ENCODE assay signal across 8 mouse cellular contexts in genomic region chr6:97617266-97617743, GRCm38 (mm10). TPM values are rescaled to one million over a fixed set of nuclear protein-coding genes. Genes with fewer than 3 reads are reported as not detected.
DNase-seq lines count a peak whose midpoint lies in the region; ATAC-seq and TF ChIP-seq lines count a peak whose summit lies in the region.

Frmd4b (minus strand) TSS chr6:97617541.

- TF ChIP-seq EP300 in stomach, postnatal 0 days (optimal IDR thresholded peaks at IDR 0.05) = no peak

- peak; percentile 6 for DNase-seq in thymus, postnatal 14 days
- no peak for DNase-seq in thymus, postnatal 0 days (ENCODE audit: low spot score)
- peak; percentile 87 for DNase-seq in heart, embryonic 10.5 days (ENCODE audit: low spot score)
- peak; percentile 6 for DNase-seq in kidney, adult 9 months
- DNase-seq in limb, embryonic 11.5 days (ENCODE audit: low spot score) = peak; percentile 79
- DNase-seq in stomach, postnatal 0 days (ENCODE audit: low spot score) = peak; percentile 46

- WGBS in embryonic facial prominence, embryonic 15.5 days = under 1% methylated on average over 42 of the region's 42 CpGs
- under 1% methylated on average over 42 of the region's 42 CpGs for WGBS in heart, embryonic 10.5 days
- WGBS in limb, embryonic 11.5 days = under 1% methylated on average over 41 of the region's 42 CpGs
- under 1% methylated on average over 40 of the region's 42 CpGs for WGBS in midbrain, embryonic 13.5 days
- under 1% methylated on average over 36 of the region's 42 CpGs for WGBS in stomach, postnatal 0 days

- H3K9ac ChIP-seq in embryonic facial prominence, embryonic 15.5 days = peak within 1 kb of the TSS; percentile 37; the same call in 1 of the 2 replicates
- H3K9ac ChIP-seq in limb, embryonic 11.5 days (ENCODE audit: low read length) = peak within 1 kb of the TSS; percentile 22
- H3K9ac ChIP-seq in midbrain, embryonic 13.5 days (replicated peaks) = peak within 1 kb of the TSS; percentile 69
- peak within 1 kb of the TSS; percentile 63 for H3K9ac ChIP-seq in stomach, postnatal 0 days (ENCODE audit: low read length)

- peak; percentile 78 for ATAC-seq in embryonic facial prominence, embryonic 15.5 days (ENCODE audit: insufficient number of reproducible peaks, low FRiP score, low TSS enrichment, low read depth)
- peak; percentile 85 for ATAC-seq in limb, embryonic 11.5 days (ENCODE audit: insufficient number of reproducible peaks, low FRiP score, low TSS enrichment, low read depth)
- ATAC-seq in midbrain, embryonic 13.5 days = peak; percentile 97
- peak; percentile 74 for ATAC-seq in stomach, postnatal 0 days (ENCODE audit: low FRiP score, low TSS enrichment)

- peak within 1 kb of the TSS; percentile 59 for H3K4me3 ChIP-seq in embryonic facial prominence, embryonic 15.5 days (replicated peaks)
- H3K4me3 ChIP-seq in heart, embryonic 10.5 days = peak within 1 kb of the TSS; percentile 85
- peak within 1 kb of the TSS; percentile 70 for H3K4me3 ChIP-seq in limb, embryonic 11.5 days (ENCODE audit: low read depth, low read length)
- peak within 1 kb of the TSS; percentile 64 for H3K4me3 ChIP-seq in midbrain, embryonic 13.5 days (replicated peaks)
- peak within 1 kb of the TSS; percentile 61 for H3K4me3 ChIP-seq in stomach, postnatal 0 days (ENCODE audit: low read depth, low read length)

- H3K4me1 ChIP-seq in embryonic facial prominence, embryonic 15.5 days = peaks cover 15% of the 10 kb centered on the region
- peaks cover 22% of the 10 kb centered on the region for H3K4me1 ChIP-seq in heart, embryonic 10.5 days
- no peaks in the 10 kb centered on the region for H3K4me1 ChIP-seq in limb, embryonic 11.5 days (ENCODE audit: control insufficient read depth, insufficient read depth, low read length)
- peaks cover 35% of the 10 kb centered on the region for H3K4me1 ChIP-seq in midbrain, embryonic 13.5 days (replicated peaks)
- peaks cover 2% of the 10 kb centered on the region; the same call in 1 of the 2 replicates for H3K4me1 ChIP-seq in stomach, postnatal 0 days (replicated peaks; ENCODE audit: control insufficient read depth, insufficient read depth)

- H3K9me3 ChIP-seq in embryonic facial prominence, embryonic 15.5 days (replicated peaks) = no peaks in the 10 kb centered on the region
- H3K9me3 ChIP-seq in heart, embryonic 10.5 days = no peaks in the 10 kb centered on the region
- H3K9me3 ChIP-seq in limb, embryonic 11.5 days (ENCODE audit: control insufficient read depth, low read length) = no peaks in the 10 kb centered on the region
- no peaks in the 10 kb centered on the region for H3K9me3 ChIP-seq in midbrain, embryonic 13.5 days
- no peaks in the 10 kb centered on the region for H3K9me3 ChIP-seq in stomach, postnatal 0 days (ENCODE audit: control insufficient read depth, low read length)

- H3K27ac ChIP-seq in embryonic facial prominence, embryonic 15.5 days (replicated peaks) = peak within 1 kb of the TSS; percentile 76
- H3K27ac ChIP-seq in heart, embryonic 10.5 days = peak within 1 kb of the TSS; percentile 87
- H3K27ac ChIP-seq in limb, embryonic 11.5 days (replicated peaks; ENCODE audit: low read depth, low read length) = no peak within 1 kb of the TSS
- peak within 1 kb of the TSS; percentile 93 for H3K27ac ChIP-seq in midbrain, embryonic 13.5 days
- peak within 1 kb of the TSS; percentile 49 for H3K27ac ChIP-seq in stomach, postnatal 0 days (replicated peaks)

- peaks cover 12% of the 10 kb centered on the region; the same call in 1 of the 2 replicates for H3K27me3 ChIP-seq in embryonic facial prominence, embryonic 15.5 days
- H3K27me3 ChIP-seq in heart, embryonic 10.5 days (ENCODE audit: insufficient read depth, poor library complexity, severe bottlenecking) = no peaks in the 10 kb centered on the region
- peaks cover 3% of the 10 kb centered on the region; the same call in 1 of the 2 replicates for H3K27me3 ChIP-seq in limb, embryonic 11.5 days (ENCODE audit: control insufficient read depth, insufficient read depth, low read length)
- H3K27me3 ChIP-seq in midbrain, embryonic 13.5 days = no peaks in the 10 kb centered on the region
- H3K27me3 ChIP-seq in stomach, postnatal 0 days (ENCODE audit: control insufficient read depth, insufficient read depth, low read length) = no peaks in the 10 kb centered on the region

- H3K36me3 ChIP-seq in embryonic facial prominence, embryonic 15.5 days = no peaks in the 10 kb centered on the region
- no peaks in the 10 kb centered on the region for H3K36me3 ChIP-seq in heart, embryonic 10.5 days
- H3K36me3 ChIP-seq in limb, embryonic 11.5 days (ENCODE audit: control insufficient read depth, insufficient read depth, low read length) = no peaks in the 10 kb centered on the region
- H3K36me3 ChIP-seq in midbrain, embryonic 13.5 days = no peaks in the 10 kb centered on the region
- H3K36me3 ChIP-seq in stomach, postnatal 0 days (ENCODE audit: control insufficient read depth, insufficient read depth, low read length) = no peaks in the 10 kb centered on the region

- peak; percentile 13; the same call in 1 of the 2 replicates for TF ChIP-seq CTCF in stomach, postnatal 0 days (IDR thresholded peaks at IDR 0.05; ENCODE audit: low read depth)

- peak within 1 kb of the TSS; percentile 86 for H3K4me2 ChIP-seq in embryonic facial prominence, embryonic 15.5 days (replicated peaks)
- H3K4me2 ChIP-seq in limb, embryonic 11.5 days (ENCODE audit: low read depth, severe bottlenecking) = peak within 1 kb of the TSS; percentile 80
- H3K4me2 ChIP-seq in midbrain, embryonic 13.5 days (replicated peaks) = peak within 1 kb of the TSS; percentile 85
- peak within 1 kb of the TSS; percentile 67 for H3K4me2 ChIP-seq in stomach, postnatal 0 days (replicated peaks; ENCODE audit: low read depth)

RNA-seq across cellular contexts. Expression of gene Frmd4b, which starts in this region (rescaled TPM):
- 6.3 and 7.0 TPM in 2 replicates for polyA plus RNA-seq in thymus, postnatal 0 days (2015; fragmentation: Nextera tagmentation; extraction: Ambion mirVana)
- 16.3 and 17.8 TPM in 2 replicates for polyA plus RNA-seq in embryonic facial prominence, embryonic 15.5 days (2015; fragmentation: Nextera tagmentation; extraction: Ambion mirVana)
- 32.5 and 33.9 TPM in 2 replicates for polyA plus RNA-seq in heart, embryonic 10.5 days (2016; fragmentation: Nextera tagmentation; extraction: Ambion mirVana)
- 12.3 and 14.1 TPM in 2 replicates for polyA plus RNA-seq in limb, embryonic 11.5 days (2014; fragmentation: Nextera tagmentation; extraction: Ambion mirVana)
- 25.0 and 27.1 TPM in 2 replicates for polyA plus RNA-seq in midbrain, embryonic 13.5 days (2015; fragmentation: Nextera tagmentation; extraction: Ambion mirVana)
- polyA plus RNA-seq in stomach, postnatal 0 days (2015; fragmentation: Nextera tagmentation; extraction: Ambion mirVana) = 11.2 TPM in 2 replicates
